Mouse (Mus musculus) left cerebral cortex, adult 11 months (tissue): ENCODE measurements around the gene Foxn3.

Experiments used
- DNase-seq: peaks from one replicate; pipeline ENCODE4 v3.0.0; 2022; ENCODE audit warnings: low spot score

Foxn3 gene

GRCm38 (mm10) chr12:99297792-99298191, 265.6 kb downstream of the Foxn3 start:
- DNase-seq = no peak

GRCm38 (mm10) chr12:99293532-99293931, 269.9 kb downstream of the Foxn3 start:
- DNase-seq = no peak

- DNase-seq = no peak
These were observed 271.2 kb downstream of the Foxn3 start for GRCm38 (mm10) chr12:99292152-99292551.

- DNase-seq = no peak
These were observed 276.3 kb downstream of the Foxn3 start for GRCm38 (mm10) chr12:99287081-99287480.

GRCm38 (mm10) chr12:99286662-99287061, 276.7 kb downstream of the Foxn3 start:
- no peak for DNase-seq

- no peak for DNase-seq
These were observed 277.7 kb downstream of the Foxn3 start for GRCm38 (mm10) chr12:99285656-99286055.

- DNase-seq = no peak
These were observed 278.2 kb downstream of the Foxn3 start for GRCm38 (mm10) chr12:99285199-99285598.

- no peak for DNase-seq
These were observed 278.8 kb downstream of the Foxn3 start for GRCm38 (mm10) chr12:99284419-99285069.

GRCm38 (mm10) chr12:99280826-99281225, 282.6 kb downstream of the Foxn3 start:
- DNase-seq = no peak

- no peak for DNase-seq
These were observed 283.1 kb downstream of the Foxn3 start for GRCm38 (mm10) chr12:99280291-99280690.

GRCm38 (mm10) chr12:99279426-99279825, 284.0 kb downstream of the Foxn3 start:
- DNase-seq = no peak

GRCm38 (mm10) chr12:99274589-99274988, 288.8 kb downstream of the Foxn3 start:
- DNase-seq = no peak

GRCm38 (mm10) chr12:99269396-99269795, 294.0 kb downstream of the Foxn3 start:
- no peak for DNase-seq

GRCm38 (mm10) chr12:99268954-99269353, 294.4 kb downstream of the Foxn3 start:
- DNase-seq = no peak

GRCm38 (mm10) chr12:99267732-99268131, 295.6 kb downstream of the Foxn3 start:
- no peak for DNase-seq

- no peak for DNase-seq
These were observed 296.9 kb downstream of the Foxn3 start for GRCm38 (mm10) chr12:99266434-99266833.

- no peak for DNase-seq
These were observed 297.6 kb downstream of the Foxn3 start for GRCm38 (mm10) chr12:99265777-99266176.

- DNase-seq = no peak
These were observed 299.0 kb downstream of the Foxn3 start for GRCm38 (mm10) chr12:99264386-99264785.

- no peak for DNase-seq
These were observed 299.6 kb downstream of the Foxn3 start for GRCm38 (mm10) chr12:99263592-99264335.

- DNase-seq = no peak
These were observed 300.5 kb downstream of the Foxn3 start for GRCm38 (mm10) chr12:99262840-99263239.

- DNase-seq = no peak
These were observed 301.2 kb downstream of the Foxn3 start for GRCm38 (mm10) chr12:99262066-99262599.

GRCm38 (mm10) chr12:99260171-99260570, 303.2 kb downstream of the Foxn3 start:
- no peak for DNase-seq

GRCm38 (mm10) chr12:99257570-99257969, 305.8 kb downstream of the Foxn3 start:
- DNase-seq = no peak
